Mouse (Mus musculus): ENCODE data around the gene Eml4. TPM values are rescaled to one million over a fixed set of nuclear protein-coding genes. Genes with fewer than 3 reads are reported as not detected.

Eml4 gene
- polyA plus RNA-seq, 1 experiment: 8.9 TPM

- TF ChIP-seq POLR2A (IDR thresholded peaks at IDR 0.05; ENCODE audit: borderline replicate concordance, control insufficient read depth, low read depth, low read length) (no peak), CTCF (IDR thresholded peaks at IDR 0.05; ENCODE audit: control insufficient read depth, insufficient read depth, low read length) (no peak)
- Histone ChIP-seq H3K4me1 (ENCODE audit: control insufficient read depth, insufficient read depth, low read length) (no peaks in the 10 kb centered on the region), H3K4me3 (replicated peaks; ENCODE audit: control insufficient read depth, low read depth, low read length) (no peak overlapping the region), H3K27ac (ENCODE audit: control insufficient read depth, insufficient read depth, low read depth, low read length, poor library complexity) (no peak overlapping the region)
- WGBS: 88% methylated on average over 4 of the region's 4 CpGs
Measured at GRCm38 (mm10) chr17:83499692-83500091, 149.0 kb downstream of the Eml4 start.

DNA sequence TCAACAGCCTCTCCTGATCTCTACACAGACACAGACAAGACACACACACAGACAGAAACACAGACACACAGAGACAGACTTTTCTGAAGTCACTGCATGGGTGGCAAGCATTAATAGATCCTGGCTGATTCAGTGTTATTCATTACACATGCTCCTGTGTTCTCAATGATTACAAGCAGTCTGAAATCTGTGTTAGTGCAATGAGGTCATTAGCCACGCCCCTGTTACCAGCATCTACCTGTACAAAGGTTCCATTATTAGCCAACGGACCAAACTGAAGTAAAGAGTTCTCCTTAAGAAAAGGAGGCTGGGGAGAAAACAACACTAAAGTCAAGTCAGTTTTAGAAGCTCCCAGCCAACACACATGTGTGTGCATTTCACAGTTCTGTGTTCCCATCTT, 153.0 kb downstream of the Eml4 start:
- Histone ChIP-seq H3K4me3 (replicated peaks; ENCODE audit: control insufficient read depth, low read depth, low read length) (no peak overlapping the region), H3K27ac (ENCODE audit: control insufficient read depth, insufficient read depth, low read depth, low read length, poor library complexity) (no peak overlapping the region), H3K4me1 (ENCODE audit: control insufficient read depth, insufficient read depth, low read length) (no peaks in the 10 kb centered on the region; the same call in 1 of the 2 replicates)
- no peak for TF ChIP-seq POLR2A (IDR thresholded peaks at IDR 0.05; ENCODE audit: borderline replicate concordance, control insufficient read depth, low read depth, low read length)
- TF ChIP-seq CTCF (IDR thresholded peaks at IDR 0.05; ENCODE audit: control insufficient read depth, insufficient read depth, low read length): no peak
- 86% methylated on average over 2 of the region's 2 CpGs for WGBS

- Histone ChIP-seq H3K27ac (ENCODE audit: control insufficient read depth, insufficient read depth, low read depth, low read length, poor library complexity) (no peak overlapping the region), H3K4me3 (replicated peaks; ENCODE audit: control insufficient read depth, low read depth, low read length) (no peak overlapping the region), H3K4me1 (ENCODE audit: control insufficient read depth, insufficient read depth, low read length) (no peaks in the 10 kb centered on the region; the same call in 1 of the 2 replicates)
- 57% methylated on average over 3 of the region's 3 CpGs for WGBS
- TF ChIP-seq POLR2A (IDR thresholded peaks at IDR 0.05; ENCODE audit: borderline replicate concordance, control insufficient read depth, low read depth, low read length) (no peak), CTCF (IDR thresholded peaks at IDR 0.05; ENCODE audit: control insufficient read depth, insufficient read depth, low read length) (no peak)
Measured at GRCm38 (mm10) chr17:83512130-83512529, 161.4 kb downstream of the Eml4 start.

- WGBS: under 1% methylated on average over 24 of the region's 24 CpGs
- H3K27ac ChIP-seq (ENCODE audit: control insufficient read depth, insufficient read depth, low read depth, low read length, poor library complexity): peak overlapping the region; percentile 85
- no peaks in the 10 kb centered on the region; the same call in 1 of the 2 replicates for H3K4me1 ChIP-seq (ENCODE audit: control insufficient read depth, insufficient read depth, low read length)
- H3K4me3 ChIP-seq (replicated peaks; ENCODE audit: control insufficient read depth, low read depth, low read length): peak overlapping the region; percentile 96
- TF ChIP-seq CTCF (IDR thresholded peaks at IDR 0.05; ENCODE audit: control insufficient read depth, insufficient read depth, low read length): no peak
- no peak for TF ChIP-seq POLR2A (IDR thresholded peaks at IDR 0.05; ENCODE audit: borderline replicate concordance, control insufficient read depth, low read depth, low read length)
Measured at GRCm38 (mm10) chr17:83513655-83514212, 163.0 kb downstream of the Eml4 start.

DNA sequence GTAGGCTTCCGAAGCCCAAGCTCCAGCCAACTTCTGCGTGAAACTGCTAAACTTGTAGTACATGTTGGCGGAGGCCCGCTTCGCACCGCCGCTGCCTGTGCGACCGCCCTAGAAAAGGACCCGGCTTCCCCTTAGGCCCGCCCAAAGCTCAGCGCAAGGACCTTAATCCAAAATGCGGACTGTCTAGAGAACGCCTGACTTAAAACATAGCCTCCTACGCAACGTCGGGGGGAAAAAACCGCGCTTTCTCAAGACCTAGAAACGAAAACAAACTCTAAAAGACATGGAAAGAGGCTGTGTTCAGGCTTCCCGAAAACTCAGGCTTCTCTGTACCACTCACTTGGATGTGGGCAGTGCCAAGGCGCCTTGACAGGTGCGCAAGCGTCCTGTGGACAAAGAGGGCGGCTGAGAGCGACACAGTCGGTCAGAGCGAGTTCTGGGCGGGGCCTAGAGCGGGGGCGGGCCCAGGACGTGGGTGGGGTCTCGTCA, 163.5 kb downstream of the Eml4 start:
- WGBS: under 1% methylated on average over 33 of the region's 33 CpGs
- TF ChIP-seq POLR2A (IDR thresholded peaks at IDR 0.05; ENCODE audit: borderline replicate concordance, control insufficient read depth, low read depth, low read length): peak; percentile 78; the same call in 1 of the 2 replicates
- no peak for TF ChIP-seq CTCF (IDR thresholded peaks at IDR 0.05; ENCODE audit: control insufficient read depth, insufficient read depth, low read length)
- Histone ChIP-seq H3K4me1 (ENCODE audit: control insufficient read depth, insufficient read depth, low read length) (no peaks in the 10 kb centered on the region; the same call in 1 of the 2 replicates), H3K4me3 (replicated peaks; ENCODE audit: control insufficient read depth, low read depth, low read length) (peak overlapping the region; percentile 96), H3K27ac (ENCODE audit: control insufficient read depth, insufficient read depth, low read depth, low read length, poor library complexity) (peak overlapping the region; percentile 85)

- Histone ChIP-seq H3K4me3 (replicated peaks; ENCODE audit: control insufficient read depth, low read depth, low read length) (no peak within 1 kb of the TSS), H3K4me1 (ENCODE audit: control insufficient read depth, insufficient read depth, low read length) (no peaks in the 10 kb centered on the region; the same call in 1 of the 2 replicates), H3K27ac (ENCODE audit: control insufficient read depth, insufficient read depth, low read depth, low read length, poor library complexity) (no peak within 1 kb of the TSS)
- TF ChIP-seq CTCF (IDR thresholded peaks at IDR 0.05; ENCODE audit: control insufficient read depth, insufficient read depth, low read length) (no peak), POLR2A (IDR thresholded peaks at IDR 0.05; ENCODE audit: borderline replicate concordance, control insufficient read depth, low read depth, low read length) (no peak)
- 87% methylated on average over 8 of the region's 8 CpGs for WGBS
Measured at GRCm38 (mm10) chr17:83517280-83518015, 166.7 kb downstream of the Eml4 start, which contains the start of gene Cox7a2l. Gene Cox7a2l, minus strand, starts transcription at chr17:83517330.

- H3K4me3 ChIP-seq (replicated peaks; ENCODE audit: control insufficient read depth, low read depth, low read length): no peak overlapping the region
- no peaks in the 10 kb centered on the region for H3K4me1 ChIP-seq (ENCODE audit: control insufficient read depth, insufficient read depth, low read length)
- no peak for TF ChIP-seq POLR2A (IDR thresholded peaks at IDR 0.05; ENCODE audit: borderline replicate concordance, control insufficient read depth, low read depth, low read length)
- TF ChIP-seq CTCF (IDR thresholded peaks at IDR 0.05; ENCODE audit: control insufficient read depth, insufficient read depth, low read length): no peak
- H3K27ac ChIP-seq (ENCODE audit: control insufficient read depth, insufficient read depth, low read depth, low read length, poor library complexity): no peak overlapping the region
- 84% methylated on average over 4 of the region's 4 CpGs for whole genome bisulfite sequencing
Measured at GRCm38 (mm10) chr17:83521881-83522280, 171.2 kb downstream of the Eml4 start.

- 71% methylated on average over 7 of the region's 7 CpGs for WGBS
- Histone ChIP-seq H3K27ac (ENCODE audit: control insufficient read depth, insufficient read depth, low read depth, low read length, poor library complexity) (no peak overlapping the region), H3K4me1 (ENCODE audit: control insufficient read depth, insufficient read depth, low read length) (peaks cover 1% of the 10 kb centered on the region; the same call in 1 of the 2 replicates), H3K4me3 (replicated peaks; ENCODE audit: control insufficient read depth, low read depth, low read length) (no peak overlapping the region)
- no peak for TF ChIP-seq CTCF (IDR thresholded peaks at IDR 0.05; ENCODE audit: control insufficient read depth, insufficient read depth, low read length)
- TF ChIP-seq POLR2A (IDR thresholded peaks at IDR 0.05; ENCODE audit: borderline replicate concordance, control insufficient read depth, low read depth, low read length): no peak
Measured at GRCm38 (mm10) chr17:83522590-83523379, 172.1 kb downstream of the Eml4 start.

All from bone marrow, adult 2 months (tissue).